ENCODE assay signal across 18 mouse cellular contexts in genomic region chr2:48411392-48411791, GRCm38 (mm10).
A peak's percentile ranks its signal among the peaks of the same experiment; 100 is the strongest.
DNase-seq lines count a peak whose midpoint lies in the region; ATAC-seq and TF ChIP-seq lines count a peak whose summit lies in the region.
"Had no signal": no experiment of that assay in that cellular context is flagged by ENCODE, and none has a peak within 500 bp of the region (broad histone marks: within the 10 kb centered on the region; RNA-seq: fewer than 3 reads in every experiment).

No protein-coding gene starts in this region.

- peak; percentile 65; the same call in 1 of the 2 replicates for ATAC-seq in forebrain, embryonic 14.5 days
- ATAC-seq in stomach, embryonic 14.5 days (ENCODE audit: insufficient number of reproducible peaks, insufficient read depth, low FRiP score, low read depth) = 0 out of 2 replicates have a peak, but pooled peaks have one; percentile 40
- no peak for ATAC-seq in stomach, postnatal 0 days (ENCODE audit: low FRiP score, low TSS enrichment)
- no peak for ATAC-seq in megakaryocyte progenitor cell, adult 5-6 weeks (replicated peaks; ENCODE audit: poor library complexity)
- ATAC-seq: midbrain, embryonic 15.5 days had no signal

- H3K4me3 ChIP-seq in forebrain, embryonic 14.5 days (ENCODE audit: low read depth, low read length) = no peak overlapping the region
- H3K4me3 ChIP-seq in forebrain, embryonic 10.5 days = no peak overlapping the region
- no peak overlapping the region for H3K4me3 ChIP-seq in stomach, embryonic 14.5 days (ENCODE audit: low read depth, low read length)
- no peak overlapping the region for H3K4me3 ChIP-seq in stomach, postnatal 0 days (ENCODE audit: low read depth, low read length)
- H3K4me3 ChIP-seq: embryonic facial prominence, embryonic 10.5 days; hindbrain, embryonic 13.5 days; liver, embryonic 13.5 days; lung, embryonic 15.5 days; midbrain, embryonic 15.5 days had no signal

- no peak overlapping the region for H3K9ac ChIP-seq in forebrain, embryonic 14.5 days (ENCODE audit: low read length)
- H3K9ac ChIP-seq in stomach, embryonic 14.5 days (replicated peaks; ENCODE audit: low read depth, low read length) = no peak overlapping the region
- no peak overlapping the region for H3K9ac ChIP-seq in stomach, postnatal 0 days (ENCODE audit: low read length)
- H3K9ac ChIP-seq: hindbrain, embryonic 13.5 days; liver, embryonic 13.5 days; lung, embryonic 15.5 days; midbrain, embryonic 15.5 days had no signal

- DNase-seq in forebrain, embryonic 14.5 days (ENCODE audit: low spot score) = peak; percentile 48
- DNase-seq in forebrain, embryonic 10.5 days (ENCODE audit: extremely low spot score, low spot score) = no peak
- no peak for DNase-seq in stomach, postnatal 0 days (ENCODE audit: low spot score)
- peak; percentile 35 for DNase-seq in kidney, postnatal 10 days
- DNase-seq in adrenal gland, adult 18-20 months (ENCODE audit: low spot score in 2 of 2) = no peak
- DNase-seq: cerebellum, postnatal 25 days; gastrocnemius, postnatal 36 days; heart, postnatal 10 days; liver, embryonic 13.5 days; spleen, adult 18-20 months; thymus, postnatal 25 days had no signal

- TF ChIP-seq CTCF in stomach, postnatal 0 days (IDR thresholded peaks at IDR 0.05; ENCODE audit: low read depth) = no peak

- H3K36me3 ChIP-seq in forebrain, embryonic 14.5 days (ENCODE audit: control insufficient read depth, insufficient read depth, low read length) = no peaks in the 10 kb centered on the region
- no peaks in the 10 kb centered on the region for H3K36me3 ChIP-seq in forebrain, embryonic 10.5 days (replicated peaks)
- no peaks in the 10 kb centered on the region for H3K36me3 ChIP-seq in stomach, embryonic 14.5 days (ENCODE audit: control insufficient read depth, insufficient read depth, low read length)
- H3K36me3 ChIP-seq in stomach, postnatal 0 days (ENCODE audit: control insufficient read depth, insufficient read depth, low read length) = no peaks in the 10 kb centered on the region
- H3K36me3 ChIP-seq: embryonic facial prominence, embryonic 10.5 days; hindbrain, embryonic 13.5 days; liver, embryonic 13.5 days; lung, embryonic 15.5 days; midbrain, embryonic 15.5 days had no signal

- no peak overlapping the region for H3K27ac ChIP-seq in forebrain, embryonic 14.5 days (ENCODE audit: low read depth, low read length)
- no peak overlapping the region for H3K27ac ChIP-seq in forebrain, embryonic 10.5 days
- H3K27ac ChIP-seq in stomach, embryonic 14.5 days (ENCODE audit: low read length) = no peak overlapping the region
- H3K27ac ChIP-seq in stomach, postnatal 0 days (replicated peaks) = no peak overlapping the region
- H3K27ac ChIP-seq: embryonic facial prominence, embryonic 10.5 days; hindbrain, embryonic 13.5 days; liver, embryonic 13.5 days; macrophage; midbrain, embryonic 15.5 days had no signal

- WGBS in forebrain, embryonic 14.5 days = 91% methylated on average over 1 of the region's 1 CpGs
- 86% methylated on average over 1 of the region's 1 CpGs for WGBS in forebrain, embryonic 10.5 days
- WGBS in stomach, embryonic 14.5 days = 100% methylated on average over 1 of the region's 1 CpGs
- 96% methylated on average over 1 of the region's 1 CpGs for WGBS in stomach, postnatal 0 days

- TF ChIP-seq EP300 in stomach, postnatal 0 days (optimal IDR thresholded peaks at IDR 0.05) = no peak

- no peaks in the 10 kb centered on the region for H3K27me3 ChIP-seq in forebrain, embryonic 14.5 days (replicated peaks; ENCODE audit: control insufficient read depth, insufficient read depth, low read length)
- H3K27me3 ChIP-seq in forebrain, embryonic 10.5 days (ENCODE audit: poor library complexity, severe bottlenecking) = no peaks in the 10 kb centered on the region
- H3K27me3 ChIP-seq in stomach, embryonic 14.5 days (ENCODE audit: control insufficient read depth, insufficient read depth, low read length) = no peaks in the 10 kb centered on the region
- no peaks in the 10 kb centered on the region for H3K27me3 ChIP-seq in stomach, postnatal 0 days (ENCODE audit: control insufficient read depth, insufficient read depth, low read length)
- H3K27me3 ChIP-seq: hindbrain, embryonic 13.5 days; liver, embryonic 13.5 days; lung, embryonic 15.5 days; midbrain, embryonic 15.5 days had no signal

- no peak overlapping the region for H3K4me2 ChIP-seq in forebrain, embryonic 14.5 days (ENCODE audit: low read length)
- no peak overlapping the region for H3K4me2 ChIP-seq in stomach, embryonic 14.5 days (replicated peaks; ENCODE audit: low read depth, low read length)
- no peak overlapping the region for H3K4me2 ChIP-seq in stomach, postnatal 0 days (replicated peaks; ENCODE audit: low read depth)
- H3K4me2 ChIP-seq: hindbrain, embryonic 13.5 days; liver, embryonic 13.5 days; lung, embryonic 15.5 days; midbrain, embryonic 15.5 days had no signal

- H3K9me3 ChIP-seq in forebrain, embryonic 14.5 days (replicated peaks; ENCODE audit: control insufficient read depth, low read length) = no peaks in the 10 kb centered on the region
- H3K9me3 ChIP-seq in forebrain, embryonic 10.5 days = no peaks in the 10 kb centered on the region
- no peaks in the 10 kb centered on the region for H3K9me3 ChIP-seq in stomach, embryonic 14.5 days (ENCODE audit: control insufficient read depth, low read depth, low read length)
- no peaks in the 10 kb centered on the region for H3K9me3 ChIP-seq in stomach, postnatal 0 days (ENCODE audit: control insufficient read depth, low read length)
- H3K9me3 ChIP-seq: embryonic facial prominence, embryonic 10.5 days; hindbrain, embryonic 13.5 days; liver, embryonic 13.5 days; lung, embryonic 15.5 days; midbrain, embryonic 15.5 days had no signal

- H3K4me1 ChIP-seq in forebrain, embryonic 14.5 days (ENCODE audit: control insufficient read depth, insufficient read depth, low read length) = no peaks in the 10 kb centered on the region
- H3K4me1 ChIP-seq in forebrain, embryonic 10.5 days = peaks cover 9% of the 10 kb centered on the region
- H3K4me1 ChIP-seq in stomach, embryonic 14.5 days (ENCODE audit: control insufficient read depth, insufficient read depth, low read length) = no peaks in the 10 kb centered on the region
- H3K4me1 ChIP-seq in stomach, postnatal 0 days (replicated peaks; ENCODE audit: control insufficient read depth, insufficient read depth) = no peaks in the 10 kb centered on the region
- H3K4me1 ChIP-seq: liver, embryonic 13.5 days; midbrain, embryonic 15.5 days had no signal

Comparison
In these comparisons a context has a peak if more than half of its experiments do, and no peak if none do; other contexts are left out.
1. ATAC-seq: peak in forebrain, embryonic 14.5 days (single experiment) and stomach, embryonic 14.5 days (single experiment); none in stomach, postnatal 0 days (single experiment) and megakaryocyte progenitor cell, adult 5-6 weeks (single experiment).
2. DNase-seq: peak in forebrain, embryonic 14.5 days (single experiment) and kidney, postnatal 10 days (single experiment); none in forebrain, embryonic 10.5 days (single experiment), stomach, postnatal 0 days (single experiment) and adrenal gland, adult 18-20 months (0 of 2).